Mouse (Mus musculus): Measurements from ENCODE around the gene Gmps. TPM values are rescaled to one million over a fixed set of nuclear protein-coding genes. Genes with fewer than 3 reads are reported as not detected.
A peak's percentile ranks its signal among the peaks of the same experiment; 100 is the strongest.

Gmps gene
- polyA plus RNA-seq, 1 experiment from 2014 or later: 83.0 TPM

GRCm38 (mm10) chr3:63988722-63989440 is 13.0 kb downstream of the Gmps start:
- no peaks in the 10 kb centered on the region for H3K9me3 ChIP-seq
- no peaks in the 10 kb centered on the region for H3K27me3 ChIP-seq (ENCODE audit: poor library complexity, severe bottlenecking)
- 93% methylated on average over 3 of the region's 3 CpGs for WGBS
- DNase-seq (ENCODE audit: extremely low spot score, low spot score): no peak
- H3K27ac ChIP-seq: no peak overlapping the region
- no peak overlapping the region for H3K4me3 ChIP-seq
- H3K36me3 ChIP-seq (replicated peaks): peaks cover 96% of the 10 kb centered on the region
- H3K4me1 ChIP-seq: no peaks in the 10 kb centered on the region

- DNase-seq (ENCODE audit: extremely low spot score, low spot score): no peak
- 94% methylated on average over 3 of the region's 3 CpGs for WGBS
- H3K9me3 ChIP-seq: no peaks in the 10 kb centered on the region; the same call in 1 of the 2 replicates
These were observed 45.5 kb downstream of the Gmps start for GRCm38 (mm10) chr3:64021436-64021835.

GRCm38 (mm10) chr3:64021867-64022266 is 46.0 kb downstream of the Gmps start:
- no peaks in the 10 kb centered on the region; the same call in 1 of the 2 replicates for H3K9me3 ChIP-seq
- H3K27me3 ChIP-seq (ENCODE audit: poor library complexity, severe bottlenecking): no peaks in the 10 kb centered on the region
- DNase-seq (ENCODE audit: extremely low spot score, low spot score): no peak
- H3K4me1 ChIP-seq: no peaks in the 10 kb centered on the region
- H3K27ac ChIP-seq: no peak overlapping the region
- 92% methylated on average over 2 of the region's 2 CpGs for whole genome bisulfite sequencing
- H3K36me3 ChIP-seq (replicated peaks): peaks cover 48% of the 10 kb centered on the region
- H3K4me3 ChIP-seq: no peak overlapping the region

More at GRCm38 (mm10) chr3:64021436-64021835, 45.5 kb downstream of the Gmps start:
- Histone ChIP-seq H3K27ac (no peak overlapping the region), H3K36me3 (replicated peaks) (peaks cover 53% of the 10 kb centered on the region), H3K27me3 (ENCODE audit: poor library complexity, severe bottlenecking) (no peaks in the 10 kb centered on the region), H3K4me1 (no peaks in the 10 kb centered on the region), H3K4me3 (no peak overlapping the region)

GRCm38 (mm10) chr3:64029846-64030245 is 53.9 kb downstream of the Gmps start:
- peaks cover 9% of the 10 kb centered on the region; the same call in 1 of the 2 replicates for H3K9me3 ChIP-seq
- WGBS: 96% methylated on average over 4 of the region's 4 CpGs
- peaks cover 13% of the 10 kb centered on the region; the same call in 1 of the 2 replicates for H3K36me3 ChIP-seq (replicated peaks)
- no peak for DNase-seq (ENCODE audit: extremely low spot score, low spot score)
- no peak overlapping the region for H3K27ac ChIP-seq
- H3K4me3 ChIP-seq: no peak overlapping the region
- no peaks in the 10 kb centered on the region for H3K27me3 ChIP-seq (ENCODE audit: poor library complexity, severe bottlenecking)
- no peaks in the 10 kb centered on the region for H3K4me1 ChIP-seq

GRCm38 (mm10) chr3:64038136-64038841 is 62.4 kb downstream of the Gmps start:
- Histone ChIP-seq H3K9me3 (peaks cover 3% of the 10 kb centered on the region; the same call in 1 of the 2 replicates), H3K27ac (no peak overlapping the region), H3K36me3 (replicated peaks) (0 out of 2 replicates have a peak, but pooled peaks cover 5% of the 10 kb centered on the region), H3K4me3 (no peak overlapping the region), H3K4me1 (peaks cover 4% of the 10 kb centered on the region), H3K27me3 (ENCODE audit: poor library complexity, severe bottlenecking) (no peaks in the 10 kb centered on the region)
- 91% methylated on average over 7 of the region's 7 CpGs for WGBS
- no peak for DNase-seq (ENCODE audit: extremely low spot score, low spot score)

- peaks cover 4% of the 10 kb centered on the region for H3K4me1 ChIP-seq
- peaks cover 3% of the 10 kb centered on the region; the same call in 1 of the 2 replicates for H3K9me3 ChIP-seq
- H3K4me3 ChIP-seq: peak overlapping the region; percentile 51
- H3K27ac ChIP-seq: peak overlapping the region; percentile 76
- 8% methylated on average over 25 of the region's 25 CpGs for WGBS
- H3K27me3 ChIP-seq (ENCODE audit: poor library complexity, severe bottlenecking): no peaks in the 10 kb centered on the region
- H3K36me3 ChIP-seq (replicated peaks): 0 out of 2 replicates have a peak, but pooled peaks cover 5% of the 10 kb centered on the region
- peak; percentile 89 for DNase-seq (ENCODE audit: extremely low spot score, low spot score)
These were observed 64.2 kb downstream of the Gmps start for GRCm38 (mm10) chr3:64039818-64040784.

Other genes starting within 250 kb of the Gmps start
- gene Plch1, start 76.6 kb upstream of the Gmps start, polyA plus RNA-seq (2016; fragmentation: Nextera tagmentation; extraction: Ambion mirVana): 28.7 and 32.8 TPM in 2 replicates
- 2.7 and 3.0 TPM in 2 replicates for gene E130311K13Rik, start 46.6 kb upstream of the Gmps start, polyA plus RNA-seq (2016; fragmentation: Nextera tagmentation; extraction: Ambion mirVana)
- gene Slc33a1, start 11.3 kb upstream of the Gmps start, polyA plus RNA-seq (2016; fragmentation: Nextera tagmentation; extraction: Ambion mirVana): 12.9 and 13.2 TPM in 2 replicates
- gene Vmn2r1, start 105.4 kb downstream of the Gmps start, polyA plus RNA-seq (2016; fragmentation: Nextera tagmentation; extraction: Ambion mirVana): 0.02 and 0.09 TPM in 2 replicates
- not detected in 2 replicates for gene Vmn2r2, start 165.8 kb downstream of the Gmps start, polyA plus RNA-seq (2016; fragmentation: Nextera tagmentation; extraction: Ambion mirVana)